Mouse (Mus musculus) stomach, postnatal 0 days (tissue): ENCODE results near the gene Med4. TPM values are rescaled to one million over a fixed set of nuclear protein-coding genes. Genes with fewer than 3 reads are reported as not detected.

ENCODE experiments used
- ATAC-seq: fragments of 200-750 bp; cut with Nextera tagmentation; 2 replicates; pipeline ENCODE4 v1.8.0; 2017; ENCODE audit not compliant: low FRiP score, low TSS enrichment
- DNase-seq: peaks from one replicate; pipeline ENCODE4 v3.0.0-alpha.2; 2016; ENCODE audit warnings: low spot score
- H3K27ac ChIP-seq: fragments of 300-500 bp; sonication (generic); replicated peaks from 2 replicates; pipeline ENCODE4 v1.5.1; 2014; ENCODE audit warnings: mild to moderate bottlenecking, control low read depth
- H3K27me3 ChIP-seq: fragments of 300-500 bp; sonication (generic); 2 replicates; pipeline ENCODE4 v1.6.1; 2014; ENCODE audit warnings: low read length; ENCODE audit not compliant: control insufficient read depth, insufficient read depth
- H3K36me3 ChIP-seq: fragments of 300-500 bp; sonication (generic); 2 replicates; pipeline ENCODE4 v1.6.1; 2014; ENCODE audit warnings: low read length, mixed read lengths; ENCODE audit not compliant: control insufficient read depth, insufficient read depth
- H3K4me1 ChIP-seq: fragments of 300-500 bp; sonication (generic); replicated peaks from 2 replicates; pipeline ENCODE4 v1.6.1; 2014; ENCODE audit warnings: antibody characterized with exemption; ENCODE audit not compliant: control insufficient read depth, insufficient read depth
- H3K4me2 ChIP-seq: fragments of 300-500 bp; sonication (generic); replicated peaks from 2 replicates; pipeline ENCODE4 v1.6.1; 2014; ENCODE audit warnings: low read depth, mild to moderate bottlenecking, control low read depth, moderate library complexity
- H3K4me3 ChIP-seq: fragments of 300-500 bp; sonication (generic); 2 replicates; pipeline ENCODE4 v1.5.1; 2014; ENCODE audit warnings: low read depth, low read length, control low read depth
- H3K9ac ChIP-seq: fragments of 300-500 bp; sonication (generic); 2 replicates; pipeline ENCODE4 v1.6.1; 2014; ENCODE audit warnings: mild to moderate bottlenecking, low read length, control low read depth, mixed read lengths
- H3K9me3 ChIP-seq: fragments of 300-500 bp; sonication (generic); 2 replicates; pipeline ENCODE4 v1.6.1; 2016; ENCODE audit warnings: low read length; ENCODE audit not compliant: control insufficient read depth
- CTCF ChIP-seq: IDR thresholded peaks from 2 replicates; pipeline ENCODE4 v1.5.1; 2016; ENCODE audit warnings: antibody characterized with exemption, low read depth, mild to moderate bottlenecking, moderate library complexity
- EP300 ChIP-seq: optimal IDR thresholded peaks from 2 replicates; pipeline ENCODE3; 2016; ENCODE audit warnings: antibody characterized with exemption
- WGBS: fragments of 180-500 bp; shearing (Covaris S2); extraction: QIAGEN DNeasy Blood & Tissue Kit; methylation state at CpG from one replicate; pipeline ENCODE4 v1.1.7; 2014; 5-methylcytosine and 5-hydroxymethylcytosine counted together
- polyA plus RNA-seq: library from polyadenylated mRNA; unstranded; fragments of >200 nt; fragmentation: Nextera tagmentation; extraction: Ambion mirVana; gene quantifications from 2 replicates; pipeline ENCODE4 v1.2.1, GENCODE M21; 2015

The Med4 gene
- polyA plus RNA-seq, 1 experiment from 2014 or later, result 39.4 TPM

- H3K4me1 ChIP-seq, result no peaks in the 10 kb centered on the region
- H3K27me3 ChIP-seq, result no peaks in the 10 kb centered on the region
- no peak within 1 kb of the TSS for H3K4me2 ChIP-seq
- DNase-seq, result no peak
- H3K9ac ChIP-seq, result no peak within 1 kb of the TSS
- no peak within 1 kb of the TSS for H3K27ac ChIP-seq
- no peak within 1 kb of the TSS for H3K4me3 ChIP-seq
- H3K36me3 ChIP-seq, result no peaks in the 10 kb centered on the region
- no peaks in the 10 kb centered on the region for H3K9me3 ChIP-seq
- TF ChIP-seq CTCF (no peak), EP300 (no peak)
- ATAC-seq, result no peak
- 89% methylated on average over 3 of the region's 3 CpGs for WGBS
These were observed 38.2 kb downstream of the Med4 start, which contains the start of gene Nudt15 for GRCm38 (mm10) chr14:73548051-73548450. Gene Nudt15 (minus strand): TSS chr14:73548242.

GRCm38 (mm10) chr14:73550291-73550690 lies 40.5 kb downstream of the Med4 start:
- no peak overlapping the region for H3K4me2 ChIP-seq
- H3K27ac ChIP-seq, result no peak overlapping the region
- TF ChIP-seq EP300 (no peak), CTCF (no peak)
- H3K4me3 ChIP-seq, result no peak overlapping the region
- WGBS, result 37% methylated on average over 3 of the region's 3 CpGs
- no peaks in the 10 kb centered on the region for H3K36me3 ChIP-seq
- no peaks in the 10 kb centered on the region for H3K27me3 ChIP-seq
- no peak for DNase-seq
- H3K9me3 ChIP-seq, result no peaks in the 10 kb centered on the region
- 0 out of 2 replicates have a peak, but pooled peaks cover 2% of the 10 kb centered on the region for H3K4me1 ChIP-seq
- no peak for ATAC-seq
- H3K9ac ChIP-seq, result no peak overlapping the region

GRCm38 (mm10) chr14:73550732-73551131 lies 40.9 kb downstream of the Med4 start:
- Histone ChIP-seq H3K4me3 (no peak overlapping the region), H3K4me1 (0 out of 2 replicates have a peak, but pooled peaks cover 2% of the 10 kb centered on the region), H3K27me3 (no peaks in the 10 kb centered on the region), H3K4me2 (no peak overlapping the region), H3K36me3 (no peaks in the 10 kb centered on the region), H3K9me3 (no peaks in the 10 kb centered on the region), H3K27ac (no peak overlapping the region), H3K9ac (no peak overlapping the region)
- 65% methylated on average over 8 of the region's 8 CpGs for WGBS
- DNase-seq (no peak), ATAC-seq (no peak)
- TF ChIP-seq CTCF (no peak), EP300 (no peak)

- WGBS, result 74% methylated on average over 6 of the region's 6 CpGs
- Histone ChIP-seq H3K9me3 (no peaks in the 10 kb centered on the region), H3K4me2 (no peak overlapping the region), H3K9ac (no peak overlapping the region), H3K36me3 (no peaks in the 10 kb centered on the region), H3K27me3 (no peaks in the 10 kb centered on the region), H3K27ac (no peak overlapping the region), H3K4me3 (no peak overlapping the region), H3K4me1 (0 out of 2 replicates have a peak, but pooled peaks cover 2% of the 10 kb centered on the region)
- no peak for DNase-seq
- TF ChIP-seq CTCF (no peak), EP300 (no peak)
- no peak for ATAC-seq
These were observed 41.3 kb downstream of the Med4 start for GRCm38 (mm10) chr14:73551164-73551563.

GRCm38 (mm10) chr14:73552341-73553121 lies 42.7 kb downstream of the Med4 start:
- Histone ChIP-seq H3K36me3 (no peaks in the 10 kb centered on the region), H3K4me3 (peak overlapping the region; percentile 97), H3K4me1 (0 out of 2 replicates have a peak, but pooled peaks cover 2% of the 10 kb centered on the region), H3K4me2 (peak overlapping the region; percentile 80), H3K9ac (peak overlapping the region; percentile 90), H3K27ac (peak overlapping the region; percentile 74), H3K27me3 (no peaks in the 10 kb centered on the region), H3K9me3 (no peaks in the 10 kb centered on the region)
- 4% methylated on average over 61 of the region's 61 CpGs for WGBS
- DNase-seq (peak; percentile 97), ATAC-seq (peak; percentile 97)
- no peak; the same call in none of the 2 replicates for TF ChIP-seq CTCF

GRCm38 (mm10) chr14:73553122-73553696 lies 43.4 kb downstream of the Med4 start:
- Histone ChIP-seq H3K9ac (peak overlapping the region; percentile 90), H3K4me2 (peak overlapping the region; percentile 80), H3K9me3 (no peaks in the 10 kb centered on the region), H3K27ac (peak overlapping the region; percentile 74), H3K4me1 (0 out of 2 replicates have a peak, but pooled peaks cover 2% of the 10 kb centered on the region), H3K36me3 (no peaks in the 10 kb centered on the region), H3K4me3 (peak overlapping the region; percentile 97), H3K27me3 (no peaks in the 10 kb centered on the region)
- DNase-seq (no peak), ATAC-seq (no peak)
- WGBS, result 1% methylated on average over 10 of the region's 10 CpGs
- TF ChIP-seq EP300, result no peak
- no peak for TF ChIP-seq CTCF

Other genes starting within 250 kb of the Med4 start
- gene Rb1, start 184.2 kb upstream of the Med4 start, polyA plus RNA-seq, result 13.8 and 15.4 TPM in 2 replicates
- 1,381 and 1,408 TPM in 2 replicates for gene Itm2b, start 124.7 kb upstream of the Med4 start, polyA plus RNA-seq
- gene Sucla2, start 15.3 kb downstream of the Med4 start, polyA plus RNA-seq, result 98.9 and 101 TPM in 2 replicates
- gene Nudt15, start 38.2 kb downstream of the Med4 start, polyA plus RNA-seq, result 2.6 and 2.8 TPM in 2 replicates
- not detected in 2 replicates for gene Gm21750, start 151.2 kb downstream of the Med4 start, polyA plus RNA-seq